Mouse (Mus musculus): ENCODE measurements around the gene Gm11627. TPM values are rescaled to one million over a fixed set of nuclear protein-coding genes. Genes with fewer than 3 reads are reported as not detected.
A peak's percentile ranks its signal among the peaks of the same experiment; 100 is the strongest.
"Not testable (repeated sequence)": the region's sequence is repeated elsewhere in the genome, so short reads cannot be mapped to it uniquely, and the experiment has no call there.

Gm11627 gene
- 53.0 and 56.5 TPM in 2 replicates for polyA plus RNA-seq (2012; rRNA removed)

DNA sequence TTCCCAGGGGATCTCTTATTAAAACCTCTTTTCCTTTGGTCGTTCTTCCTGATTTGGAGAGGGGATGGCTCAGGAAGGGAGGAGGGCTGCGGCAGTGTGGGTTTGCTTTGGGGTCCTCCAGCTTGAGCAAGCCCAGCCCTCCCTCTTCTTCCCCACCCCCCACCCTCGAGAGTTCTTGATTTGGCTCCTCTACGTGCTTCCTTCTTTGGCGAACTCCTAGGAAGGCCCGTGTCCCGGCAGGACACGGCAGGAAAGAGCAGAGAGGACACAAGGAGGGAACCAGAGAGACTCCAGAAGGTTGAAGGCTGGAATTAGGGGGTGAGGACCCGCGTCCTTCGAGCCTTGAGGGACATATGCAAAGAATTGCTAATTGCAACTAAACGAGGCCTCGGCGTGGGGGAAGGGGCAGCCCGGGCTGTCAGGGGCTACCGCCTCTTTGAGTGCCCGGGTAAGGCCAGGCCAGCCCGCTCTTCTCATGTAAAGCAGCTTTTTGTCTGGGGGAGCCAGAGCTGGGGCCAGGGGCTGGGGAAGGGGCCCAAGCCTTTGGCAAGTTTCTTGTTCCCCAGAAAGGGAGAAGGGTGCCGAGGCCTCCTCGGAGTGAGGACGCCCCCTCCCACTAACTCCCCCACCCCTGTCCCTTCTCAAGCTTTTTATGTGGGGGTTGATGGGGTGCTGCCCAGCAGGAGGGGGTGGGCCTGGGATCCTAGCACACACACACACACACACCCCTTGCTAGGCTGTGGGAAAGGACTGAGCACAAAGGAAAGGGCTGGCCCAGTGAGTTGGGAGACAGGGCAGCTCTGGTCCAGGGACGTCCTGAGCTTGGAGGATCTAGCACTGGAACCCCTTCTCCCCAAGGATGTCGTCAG is at the start of gene Gm11627:
Gene Gm11627 (minus strand): TSS at position 297 of the 869 bp plus-strand sequence.
- DNase-seq (ENCODE audit: low spot score), result peak; percentile 39

DNA sequence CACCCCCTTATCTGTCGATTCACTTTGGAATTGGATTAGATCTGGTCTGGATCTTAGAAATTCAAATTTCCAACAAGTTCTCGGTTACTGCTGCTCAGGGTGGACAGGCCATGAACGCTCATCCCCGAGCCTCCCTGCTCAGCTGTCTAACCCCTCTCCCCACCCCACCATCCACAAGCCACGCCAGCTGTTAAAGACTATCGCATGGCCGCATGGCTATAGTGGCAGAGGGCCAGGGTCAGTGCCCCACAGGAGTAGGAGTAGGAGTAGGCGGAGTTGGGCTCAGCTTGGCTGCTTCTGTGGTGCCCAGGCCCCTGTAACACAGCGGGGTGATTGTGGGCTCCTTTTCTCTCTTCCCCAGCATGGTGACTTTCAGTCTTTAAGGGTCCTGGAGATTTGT is 49.3 kb upstream of the Gm11627 start:
- no peak for DNase-seq (ENCODE audit: low spot score)

DNA sequence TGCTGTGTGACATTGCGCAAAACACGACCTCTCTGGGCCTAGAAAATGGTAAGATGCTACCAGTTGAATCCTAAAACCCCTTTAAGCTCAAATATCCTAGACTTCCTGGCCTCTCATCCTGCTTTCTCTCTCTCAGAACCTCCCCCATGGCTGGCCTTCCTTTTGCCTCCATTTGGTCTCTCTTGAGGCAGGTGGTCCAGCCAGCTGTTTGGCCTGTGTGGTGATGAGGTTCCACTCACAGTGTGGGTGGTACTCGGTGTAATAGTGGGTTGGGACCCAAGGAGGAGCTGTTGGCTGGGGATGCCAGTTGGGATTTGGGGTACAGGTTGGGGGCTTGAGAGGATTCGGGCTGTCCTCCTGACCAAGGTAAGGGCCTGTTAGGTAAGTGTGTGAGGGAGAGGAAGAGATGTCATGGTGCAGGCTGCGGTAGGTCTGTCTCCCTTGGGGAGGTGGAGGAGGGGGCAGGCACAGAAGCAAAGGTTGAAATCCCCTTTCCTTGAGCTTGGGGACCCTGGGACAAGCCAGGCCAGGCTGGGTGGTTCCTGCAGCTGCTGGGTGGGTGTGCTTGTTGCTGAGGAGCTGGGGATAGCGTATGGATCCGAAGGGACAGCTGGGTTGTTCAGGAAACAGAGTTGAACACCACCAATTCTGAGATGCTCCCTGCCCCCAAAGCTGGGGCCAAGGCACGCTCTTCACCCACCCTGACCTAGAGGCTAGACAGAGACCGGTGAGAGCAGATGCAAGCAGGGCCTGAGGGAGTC is 48.1 kb upstream of the Gm11627 start:
- no peak for DNase-seq (ENCODE audit: low spot score)

DNA sequence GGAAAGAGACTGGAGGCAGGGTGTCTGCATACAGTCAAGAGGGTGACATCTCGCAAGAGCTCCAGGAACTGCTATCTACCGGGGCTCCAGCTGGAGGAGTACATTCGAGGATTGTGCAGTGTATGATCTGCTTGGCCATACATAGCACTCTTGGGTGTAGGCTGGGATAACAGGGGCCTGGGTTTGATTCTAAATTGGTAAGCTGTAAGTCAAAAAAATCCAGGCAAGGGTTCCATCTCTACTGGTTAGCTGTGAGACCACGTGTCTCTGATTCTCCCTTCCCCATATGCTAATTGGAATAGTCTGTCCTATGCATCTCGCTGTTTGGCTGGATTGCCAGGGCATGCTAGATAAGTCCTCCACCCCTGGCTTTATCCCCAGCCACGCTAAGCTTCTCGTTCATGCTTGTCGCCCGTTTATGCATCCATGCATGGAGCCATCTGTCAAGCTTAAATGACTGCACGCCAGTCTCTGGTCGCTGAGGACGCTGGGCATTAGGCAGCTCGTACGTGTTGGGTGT is 45.7 kb upstream of the Gm11627 start:
- no peak for DNase-seq (ENCODE audit: low spot score)

DNA sequence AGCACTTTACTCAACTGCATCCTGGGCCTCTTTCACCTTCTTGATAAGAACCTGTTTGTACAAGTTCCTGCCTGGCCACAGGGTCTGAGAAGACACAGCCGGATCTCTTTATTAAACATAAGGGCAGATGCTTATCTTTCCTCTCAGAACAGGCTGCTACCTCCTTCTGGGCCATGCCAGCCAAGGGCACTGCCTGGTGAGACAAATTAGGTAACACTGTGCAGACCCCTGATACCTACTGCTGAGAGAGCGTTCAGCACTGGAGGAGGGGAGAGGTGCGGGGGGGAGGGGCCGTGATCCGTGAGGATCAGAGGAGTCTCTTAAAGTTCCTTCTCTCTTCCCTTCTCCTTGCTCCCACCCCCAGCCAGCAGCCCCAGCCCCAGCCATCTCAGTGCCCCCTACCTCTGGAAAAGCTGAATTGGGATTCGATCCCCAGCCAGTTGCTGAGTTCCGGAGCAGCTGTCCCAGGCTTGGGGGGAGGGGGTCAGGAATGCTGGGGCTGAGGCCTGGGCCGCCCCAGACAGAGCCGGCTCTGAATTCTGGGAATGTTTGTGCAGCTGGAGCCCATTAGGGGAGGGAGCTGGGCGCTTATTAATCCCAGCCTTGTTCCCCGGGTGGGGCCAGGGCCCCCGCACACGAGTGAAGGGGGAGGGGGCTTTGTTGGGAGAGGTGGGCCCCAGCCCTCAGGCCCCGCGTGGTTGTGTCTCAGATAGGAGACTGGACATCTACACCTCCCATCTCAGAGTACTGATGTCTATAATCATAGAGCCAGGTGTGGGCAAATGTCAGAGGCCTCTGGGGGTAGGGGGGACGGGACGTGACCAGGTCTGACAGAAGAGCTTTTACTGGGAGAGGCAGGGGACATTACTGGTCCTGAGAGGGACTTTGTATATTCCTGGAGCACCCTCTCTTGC is 44.9 kb upstream of the Gm11627 start:
- DNase-seq (ENCODE audit: low spot score), result no peak

DNA sequence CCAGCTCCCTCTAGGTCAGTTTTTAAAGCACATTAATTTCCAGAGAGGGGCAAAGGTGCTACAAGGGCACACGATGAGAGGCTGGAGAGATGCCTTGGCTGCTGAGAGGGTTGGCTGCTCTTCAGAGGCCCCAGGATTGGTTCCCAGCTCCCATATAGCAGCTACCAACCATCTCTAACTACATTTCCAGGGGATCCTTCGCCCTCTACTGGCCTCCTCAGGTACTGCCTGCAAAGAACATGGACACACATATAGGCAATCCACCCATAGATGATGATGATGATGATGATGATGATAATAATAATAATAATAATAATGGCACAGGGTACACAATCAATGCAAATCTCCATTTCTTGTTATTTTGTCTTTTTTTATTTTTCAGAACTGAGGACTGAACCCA is 40.2 kb upstream of the Gm11627 start:
- no peak for DNase-seq (ENCODE audit: low spot score)

DNA sequence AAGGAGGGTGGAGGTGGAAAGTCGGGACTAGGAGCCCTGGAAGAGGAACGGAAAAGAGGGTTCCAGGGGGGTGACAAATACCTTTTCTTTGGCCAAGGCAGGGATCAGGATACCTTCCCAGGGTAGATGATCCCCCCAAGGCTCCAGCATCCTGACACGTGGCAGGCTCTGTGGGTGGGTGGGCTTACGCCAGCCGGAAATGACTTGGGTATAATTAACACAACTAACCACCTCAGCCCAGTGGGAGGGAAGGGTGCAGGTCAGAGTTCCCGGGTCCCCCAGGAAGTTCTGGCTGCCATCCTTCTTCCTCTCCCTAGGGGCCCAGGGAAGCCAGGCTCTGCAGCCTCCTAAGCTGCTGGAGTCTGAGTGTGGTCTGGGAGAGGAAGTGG is 32.0 kb upstream of the Gm11627 start:
- DNase-seq (ENCODE audit: low spot score), result no peak

DNA sequence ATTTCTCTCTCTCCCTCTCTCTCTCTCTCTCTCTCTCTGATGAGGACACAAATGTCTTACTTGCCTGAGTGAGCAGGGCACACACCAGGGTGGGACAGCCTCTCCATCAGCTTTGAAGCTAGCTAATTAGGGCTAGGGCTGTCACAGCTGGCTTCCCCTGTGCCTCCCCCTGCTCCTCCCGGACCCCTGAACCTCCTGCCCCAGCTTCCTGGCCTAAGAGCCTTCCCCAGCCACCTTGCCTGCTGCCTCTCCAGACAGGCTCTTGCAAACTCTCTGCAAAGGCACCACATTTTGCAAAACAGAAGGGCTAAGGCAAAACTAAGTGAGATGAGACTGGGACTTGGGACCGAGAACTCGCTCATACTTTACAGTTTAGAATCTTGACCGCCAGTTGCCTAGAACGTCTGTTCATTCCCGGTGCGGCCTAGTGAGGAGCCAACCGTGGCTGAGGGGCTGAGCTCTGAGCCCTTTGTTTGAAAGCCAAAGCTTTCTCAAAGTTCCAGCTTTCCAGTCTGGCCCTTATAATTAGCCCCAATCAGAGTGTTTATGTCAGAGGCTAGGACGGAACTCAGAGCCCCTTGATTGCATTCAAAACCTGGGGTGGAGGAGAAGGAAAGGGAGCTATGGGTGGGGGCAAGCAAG is 31.5 kb upstream of the Gm11627 start:
- no peak for DNase-seq (ENCODE audit: low spot score)

DNA sequence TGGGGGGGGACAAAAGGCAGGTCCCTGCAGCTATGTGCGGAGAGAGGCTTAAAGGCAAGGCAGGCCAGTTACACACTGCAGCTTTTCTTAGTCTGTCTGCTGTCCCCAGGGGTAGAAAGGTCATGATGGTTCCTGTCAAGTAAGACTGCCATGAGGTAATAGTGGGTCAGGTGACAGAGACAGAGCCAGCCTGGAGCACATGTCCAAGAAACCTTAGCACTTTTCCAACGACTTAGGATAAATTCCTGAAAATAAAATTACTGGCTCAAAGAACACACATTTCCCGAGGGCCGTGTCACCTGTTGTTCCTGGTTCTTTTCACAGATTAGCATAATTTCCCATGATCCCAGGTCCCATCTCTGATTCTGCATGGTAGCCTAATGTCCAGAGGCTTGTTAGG is 31.0 kb upstream of the Gm11627 start:
- DNase-seq (ENCODE audit: low spot score), result no peak

DNA sequence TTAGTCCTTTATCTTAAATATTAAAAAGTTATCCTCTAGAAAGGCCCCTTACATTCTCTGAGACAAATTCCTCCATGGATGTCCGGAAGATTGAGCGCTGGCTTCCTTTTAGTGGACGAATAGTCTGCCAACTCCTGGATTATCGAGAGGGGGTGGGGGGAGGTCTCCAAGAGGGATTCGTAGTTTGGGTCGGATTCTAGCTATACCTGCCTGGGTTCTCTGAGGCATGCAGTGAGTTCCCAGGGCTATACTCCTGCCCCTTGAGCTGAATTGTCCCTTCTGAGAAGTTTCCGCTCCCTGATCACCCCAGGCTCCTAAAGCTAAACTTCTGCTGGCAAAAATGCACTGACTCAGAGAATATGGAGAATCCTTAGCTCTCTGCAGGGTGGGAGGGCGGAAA is 30.2 kb upstream of the Gm11627 start:
- DNase-seq (ENCODE audit: low spot score), result no peak

DNA sequence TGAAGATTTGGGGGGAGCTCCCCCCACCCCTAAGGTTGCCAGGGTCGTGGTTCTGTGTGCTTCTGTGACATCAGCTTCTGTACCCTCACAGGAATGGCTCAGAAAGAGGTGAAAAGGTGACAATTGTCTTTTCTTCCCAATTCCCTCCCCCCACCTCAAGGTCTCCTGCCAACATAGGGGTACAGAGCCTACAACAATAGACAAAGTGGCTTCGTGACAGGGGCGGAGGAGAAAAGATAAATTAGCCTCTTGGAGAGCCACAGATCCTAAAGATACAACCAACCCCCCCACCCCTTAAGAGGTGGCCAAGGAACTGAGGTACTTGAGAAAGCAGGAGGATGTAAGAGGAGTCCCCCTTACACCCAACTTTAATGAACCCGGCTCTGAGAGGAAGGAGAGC is 29.4 kb upstream of the Gm11627 start:
- no peak for DNase-seq (ENCODE audit: low spot score)

DNA sequence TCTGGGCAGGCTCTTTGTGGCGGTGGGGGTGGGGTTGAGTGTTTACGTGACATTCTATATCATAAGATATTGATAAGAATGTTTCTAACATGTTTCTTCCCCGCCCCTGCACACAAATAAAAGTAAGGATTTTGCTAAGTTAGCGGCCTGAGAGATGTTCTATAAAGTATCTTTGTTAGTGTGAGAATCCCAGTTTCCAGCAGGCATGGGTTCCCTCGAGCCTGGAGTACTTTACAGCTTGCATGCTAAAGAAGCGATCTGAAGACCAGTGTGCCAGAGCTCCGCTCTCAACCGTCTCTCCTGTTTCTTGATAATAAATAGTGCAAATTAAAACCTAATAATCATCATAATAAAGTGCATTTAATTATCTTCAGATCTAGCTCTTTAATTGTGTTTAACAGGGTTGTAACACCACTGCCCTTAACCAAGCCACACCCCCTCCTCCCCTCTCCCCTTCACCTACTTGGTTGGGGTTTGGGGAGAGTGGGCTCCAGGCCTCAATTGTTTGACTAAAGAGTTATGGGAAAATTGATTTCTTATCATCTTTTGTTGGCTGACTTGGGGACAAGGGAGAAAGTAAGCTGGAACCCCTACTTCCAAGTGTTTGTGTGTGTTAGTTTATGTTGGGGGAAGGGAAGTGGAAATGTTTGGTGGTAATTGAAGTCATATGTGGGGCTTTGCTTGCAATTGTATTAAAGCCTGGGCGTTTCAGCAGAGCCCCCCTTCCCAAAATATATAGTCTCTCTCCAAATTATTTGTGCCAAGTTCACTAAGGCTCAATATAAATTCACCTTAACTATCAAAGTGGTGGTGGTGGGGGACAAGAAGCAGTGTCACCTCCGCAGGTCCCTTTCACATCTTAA is 28.7 kb upstream of the Gm11627 start:
- no peak for DNase-seq (ENCODE audit: low spot score)

DNA sequence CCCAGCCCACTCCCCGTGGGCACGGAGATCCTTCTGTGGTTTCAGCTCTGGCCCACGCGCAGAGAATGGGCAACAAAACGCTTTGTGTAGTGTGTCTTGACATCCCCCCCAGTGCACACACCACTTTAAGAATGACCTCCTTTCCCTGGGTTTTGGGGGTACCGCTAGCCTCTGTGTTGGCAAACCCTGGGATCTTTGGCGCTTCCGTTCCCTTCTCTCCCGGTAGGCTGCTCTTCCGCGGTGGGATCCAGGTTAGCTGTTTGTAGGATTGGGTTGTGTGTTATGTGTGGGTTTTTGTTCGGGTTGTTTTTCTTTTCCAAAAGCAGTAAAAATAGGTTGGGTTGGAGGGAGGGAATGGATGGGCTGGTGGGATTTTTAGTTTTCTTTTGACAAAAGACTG is 27.9 kb upstream of the Gm11627 start:
- not testable (repeated sequence) for DNase-seq (ENCODE audit: low spot score)

DNA sequence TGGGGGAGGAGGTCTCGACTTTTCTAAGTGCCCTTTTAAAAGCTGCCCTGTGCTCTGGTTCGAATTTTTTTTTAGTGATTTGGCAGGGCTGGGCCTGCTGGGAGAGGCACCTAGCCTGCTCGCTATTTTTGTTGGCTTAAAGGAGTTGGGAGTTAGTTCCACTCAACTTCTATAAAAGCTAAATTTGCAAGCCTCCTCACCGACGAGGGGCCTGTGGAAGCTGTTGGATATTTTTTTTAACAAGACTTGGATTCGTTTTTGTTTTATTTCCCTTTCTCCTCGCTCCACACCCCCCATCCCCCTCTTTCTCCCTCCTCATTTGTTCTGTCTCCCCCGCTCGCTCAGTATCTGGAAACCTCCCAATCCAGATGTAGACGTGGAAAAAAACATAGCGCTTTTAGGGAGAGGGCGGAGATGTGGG is 27.5 kb upstream of the Gm11627 start:
- no peak for DNase-seq (ENCODE audit: low spot score)

DNA sequence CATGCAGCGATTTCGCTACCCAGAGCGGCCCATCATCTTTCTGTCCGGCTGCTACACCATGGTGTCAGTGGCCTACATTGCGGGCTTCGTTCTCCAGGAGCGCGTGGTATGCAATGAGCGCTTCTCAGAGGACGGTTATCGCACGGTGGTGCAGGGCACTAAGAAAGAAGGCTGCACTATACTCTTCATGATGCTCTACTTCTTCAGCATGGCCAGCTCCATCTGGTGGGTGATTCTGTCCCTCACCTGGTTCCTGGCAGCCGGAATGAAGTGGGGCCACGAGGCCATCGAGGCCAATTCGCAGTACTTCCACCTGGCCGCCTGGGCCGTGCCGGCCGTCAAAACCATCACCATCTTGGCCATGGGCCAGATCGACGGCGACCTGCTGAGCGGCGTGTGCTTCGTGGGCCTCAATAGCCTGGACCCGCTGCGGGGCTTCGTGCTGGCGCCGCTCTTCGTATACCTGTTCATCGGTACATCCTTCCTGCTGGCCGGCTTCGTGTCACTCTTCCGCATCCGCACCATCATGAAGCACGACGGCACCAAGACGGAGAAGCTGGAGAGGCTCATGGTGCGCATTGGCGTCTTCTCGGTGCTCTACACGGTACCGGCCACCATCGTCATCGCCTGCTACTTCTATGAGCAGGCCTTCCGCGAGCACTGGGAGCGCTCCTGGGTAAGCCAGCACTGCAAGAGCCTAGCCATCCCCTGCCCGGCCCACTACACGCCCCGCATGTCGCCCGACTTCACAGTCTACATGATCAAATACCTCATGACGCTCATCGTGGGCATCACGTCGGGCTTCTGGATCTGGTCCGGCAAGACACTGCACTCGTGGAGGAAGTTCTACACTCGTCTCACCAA is 26.5 kb upstream of the Gm11627 start:
- peak; percentile 38 for DNase-seq (ENCODE audit: low spot score)

DNA sequence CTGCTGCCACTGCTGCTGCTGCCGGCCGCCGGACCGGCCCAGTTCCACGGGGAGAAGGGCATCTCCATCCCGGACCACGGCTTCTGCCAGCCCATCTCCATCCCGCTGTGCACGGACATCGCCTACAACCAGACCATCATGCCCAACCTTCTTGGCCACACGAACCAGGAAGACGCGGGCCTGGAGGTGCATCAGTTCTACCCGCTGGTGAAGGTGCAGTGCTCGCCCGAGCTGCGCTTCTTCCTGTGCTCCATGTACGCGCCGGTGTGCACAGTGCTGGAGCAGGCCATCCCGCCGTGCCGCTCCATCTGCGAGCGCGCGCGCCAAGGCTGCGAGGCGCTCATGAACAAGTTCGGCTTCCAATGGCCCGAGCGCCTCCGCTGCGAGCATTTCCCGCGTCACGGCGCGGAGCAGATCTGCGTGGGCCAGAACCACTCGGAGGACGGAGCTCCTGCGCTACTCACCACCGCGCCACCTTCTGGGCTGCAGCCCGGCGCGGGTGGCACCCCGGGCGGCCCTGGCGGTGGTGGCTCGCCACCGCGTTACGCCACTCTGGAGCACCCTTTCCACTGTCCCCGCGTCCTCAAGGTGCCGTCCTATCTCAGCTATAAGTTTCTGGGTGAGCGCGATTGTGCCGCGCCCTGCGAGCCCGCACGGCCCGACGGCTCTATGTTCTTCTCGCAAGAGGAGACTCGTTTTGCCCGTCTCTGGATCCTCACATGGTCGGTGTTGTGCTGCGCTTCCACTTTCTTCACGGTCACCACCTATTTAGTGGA is 25.7 kb upstream of the Gm11627 start:
- peak; percentile 58 for DNase-seq (ENCODE audit: low spot score)

DNA sequence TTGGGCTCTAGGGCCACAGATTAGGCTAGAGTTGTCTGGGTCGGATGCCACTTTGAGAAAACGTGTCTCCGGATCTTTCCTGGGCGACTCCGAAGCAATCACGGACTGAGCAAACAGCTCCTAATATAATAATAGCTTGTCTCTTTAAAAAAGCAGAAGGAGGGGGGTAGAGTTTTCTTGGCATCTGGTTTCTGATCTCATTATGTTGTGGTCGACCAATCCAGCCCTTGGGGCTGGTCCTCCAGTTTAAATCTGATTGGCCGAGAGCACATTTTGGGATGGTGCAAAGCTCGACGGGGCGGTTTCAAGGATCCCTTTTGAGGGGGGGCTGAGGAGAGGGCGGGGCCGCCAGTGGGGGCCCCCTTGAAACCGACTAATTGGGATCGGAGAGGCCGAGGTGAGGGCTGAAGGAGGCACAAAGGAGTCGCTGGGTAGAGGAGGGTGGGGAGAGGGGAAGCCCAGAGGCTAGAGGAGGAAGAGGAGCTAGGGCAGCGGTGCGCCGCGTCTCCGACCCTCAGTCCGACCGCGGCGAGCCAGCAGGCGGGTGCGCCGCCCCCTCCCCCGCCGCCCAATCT is 24.8 kb upstream of the Gm11627 start, which contains the start of gene Fzd2:
Gene Fzd2 (plus strand): TSS at position 387 of the 575 bp plus-strand sequence.
- DNase-seq (ENCODE audit: low spot score), result peak; percentile 74

DNA sequence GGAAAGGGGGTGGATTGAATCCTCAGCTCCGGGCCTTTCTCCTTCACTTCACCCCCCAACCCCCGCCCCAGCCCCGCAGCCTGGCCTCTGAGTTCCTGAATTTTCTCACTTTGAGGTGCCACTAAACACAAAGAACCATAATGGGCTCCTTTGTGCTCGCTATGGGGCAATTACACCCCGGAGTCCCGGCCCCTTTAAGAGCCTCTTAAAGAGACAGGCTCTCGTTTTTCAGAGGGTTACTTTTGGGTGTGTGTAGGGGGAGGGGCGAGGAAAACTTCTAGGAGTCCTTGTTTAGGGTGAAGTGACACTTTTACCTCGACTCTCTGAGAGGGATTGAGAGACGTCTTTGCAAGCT is 24.2 kb upstream of the Gm11627 start:
- DNase-seq (ENCODE audit: low spot score), result no peak

All from urinary bladder, adult 2 months (tissue).